1 mouse cellular context compared by ENCODE assay signal in the genomic region with DNA sequence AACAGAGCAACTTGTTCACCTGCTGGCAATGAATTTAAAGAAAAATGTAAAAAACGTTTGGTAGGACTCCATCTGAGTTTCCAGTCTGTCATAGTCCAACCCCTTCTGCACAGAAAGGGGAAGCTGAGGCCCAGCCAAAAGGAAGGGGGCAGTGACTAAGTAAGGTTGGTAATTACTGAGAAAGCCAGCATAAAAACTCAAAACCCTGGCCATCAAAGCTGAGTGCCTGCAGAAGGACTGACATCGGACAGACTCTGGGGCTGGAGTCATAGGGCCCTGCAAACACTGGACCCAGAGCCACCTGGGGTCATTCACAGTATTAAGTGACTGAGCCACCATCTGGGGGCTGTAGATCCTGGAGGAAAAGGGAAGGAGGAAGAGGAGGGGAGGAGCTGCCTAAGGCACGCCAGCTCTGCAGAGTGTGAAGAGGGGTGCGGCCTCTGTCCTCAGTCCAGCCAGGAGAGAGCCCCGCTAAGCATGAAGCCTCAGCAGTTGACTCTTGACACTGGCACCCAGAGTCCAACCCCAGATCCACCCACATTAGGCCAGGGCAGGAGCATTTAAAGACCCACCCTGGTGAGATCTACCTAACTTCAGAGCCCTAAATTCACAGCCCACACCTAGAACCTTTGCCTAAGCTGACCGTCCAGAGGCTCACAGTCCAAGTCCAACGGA.
TF ChIP-seq lines count a peak whose summit lies in the region.

No protein-coding gene starts in this region.

TF ChIP-seq in MEL, 35 proteins besides CTCF, POLR2A, EP300 and RAD21 (continued from another document):
- no peak for TF ChIP-seq JUND (IDR thresholded peaks at IDR 0.05; ENCODE audit: low read depth, low read length)
- no peak for TF ChIP-seq HCFC1 (IDR thresholded peaks at IDR 0.05; ENCODE audit: low read depth, low read length)
- TF ChIP-seq MEF2A (IDR thresholded peaks at IDR 0.05; ENCODE audit: extremely low read depth, insufficient replicate concordance, low read depth, low read length, poor library complexity, severe bottlenecking), result no peak
